Mouse (Mus musculus): ENCODE measurements around the gene Thbs3.

Gene Thbs3

GRCm38 (mm10) chr3:89226900-89227299, 11.9 kb downstream of the Thbs3 start, which contains the start of gene Mtx1:
Gene Mtx1 (minus strand): TSS chr3:89227088.
- DNase-seq (ENCODE audit: low spot score in 2 of 2): no peak

- DNase-seq (ENCODE audit: low spot score in 2 of 2): peak in 1 of 2 experiments; percentile 84
Observed at GRCm38 (mm10) chr3:89227307-89228179, 12.6 kb downstream of the Thbs3 start.

- DNase-seq (ENCODE audit: low spot score in 2 of 2): peak; percentile 75 to 89
Observed at GRCm38 (mm10) chr3:89228180-89228549, 13.2 kb downstream of the Thbs3 start.

- DNase-seq (ENCODE audit: low spot score in 2 of 2): no peak
Observed at GRCm38 (mm10) chr3:89228836-89229235, 13.9 kb downstream of the Thbs3 start, which contains the start of gene Muc1. Gene Muc1 (plus strand): TSS chr3:89229057.

GRCm38 (mm10) chr3:89229276-89229675, 14.3 kb downstream of the Thbs3 start:
- no peak for DNase-seq (ENCODE audit: low spot score in 2 of 2)

- no peak for DNase-seq (ENCODE audit: low spot score in 2 of 2)
Observed at GRCm38 (mm10) chr3:89230561-89230960, 15.6 kb downstream of the Thbs3 start.

GRCm38 (mm10) chr3:89231345-89231744, 16.4 kb downstream of the Thbs3 start:
- DNase-seq (ENCODE audit: low spot score in 2 of 2): no peak

GRCm38 (mm10) chr3:89231772-89232275, 16.8 kb downstream of the Thbs3 start:
- DNase-seq (ENCODE audit: low spot score in 2 of 2): no peak

GRCm38 (mm10) chr3:89232614-89233013, 17.6 kb downstream of the Thbs3 start:
- DNase-seq (ENCODE audit: low spot score in 2 of 2): no peak

- no peak for DNase-seq (ENCODE audit: low spot score in 2 of 2)
Observed at GRCm38 (mm10) chr3:89233562-89234110, 18.7 kb downstream of the Thbs3 start.

- DNase-seq (ENCODE audit: low spot score in 2 of 2): no peak
Observed at GRCm38 (mm10) chr3:89236516-89236915, 21.5 kb downstream of the Thbs3 start.

- no peak for DNase-seq (ENCODE audit: low spot score in 2 of 2)
Observed at GRCm38 (mm10) chr3:89237682-89238081, 22.7 kb downstream of the Thbs3 start.

GRCm38 (mm10) chr3:89238494-89238893, 23.5 kb downstream of the Thbs3 start:
- no peak for DNase-seq (ENCODE audit: low spot score in 2 of 2)

GRCm38 (mm10) chr3:89242331-89242895, 27.4 kb downstream of the Thbs3 start:
- no peak for DNase-seq (ENCODE audit: low spot score in 2 of 2)

- DNase-seq (ENCODE audit: low spot score in 2 of 2): peak in 1 of 2 experiments; percentile 28
Observed at GRCm38 (mm10) chr3:89243609-89244008, 28.6 kb downstream of the Thbs3 start.

GRCm38 (mm10) chr3:89244158-89244981, 29.4 kb downstream of the Thbs3 start:
- no peak for DNase-seq (ENCODE audit: low spot score in 2 of 2)

GRCm38 (mm10) chr3:89244982-89245687, 30.2 kb downstream of the Thbs3 start:
- no peak for DNase-seq (ENCODE audit: low spot score in 2 of 2)

GRCm38 (mm10) chr3:89245688-89246171, 30.8 kb downstream of the Thbs3 start, which contains the start of gene Krtcap2:
Gene Krtcap2 (plus strand): TSS chr3:89245966.
- no peak for DNase-seq (ENCODE audit: low spot score in 2 of 2)

- peak; percentile 83 to 85 for DNase-seq (ENCODE audit: low spot score in 2 of 2)
Observed at GRCm38 (mm10) chr3:89246261-89247100, 31.5 kb downstream of the Thbs3 start, which contains the start of gene Trim46. Gene Trim46 (minus strand): TSS chr3:89246309.

- no peak for DNase-seq (ENCODE audit: low spot score in 2 of 2)
Observed at GRCm38 (mm10) chr3:89247466-89247865, 32.5 kb downstream of the Thbs3 start.

Measured in urinary bladder, adult 18-20 months (tissue).